Mouse (Mus musculus) CH12.LX (cell line): Measurements from ENCODE around the gene Mcur1.

Source experiments
- BHLHE40 ChIP-seq: IDR thresholded peaks from 2 replicates; pipeline ENCODE4 v1.6.1; 2011; ENCODE audit warnings: mild to moderate bottlenecking, low read depth, low read length, improper control_type of control experiment
- CTCF ChIP-seq, 2 experiments: IDR thresholded peaks in 1 of 2; conservative IDR thresholded peaks in 1 of 2; 2 replicates each; pipeline ENCODE4 v1.5.1; 2011 to 2012; ENCODE audit warnings: low read depth in 2 of 2, low read length in 2 of 2, improper control_type of control experiment in 1 of 2, inconsistent platforms in 1 of 2, mild to moderate bottlenecking in 1 of 2, moderate library complexity in 1 of 2
- E2F4 ChIP-seq: IDR thresholded peaks from 2 replicates; pipeline ENCODE4 v1.6.1; 2011; ENCODE audit warnings: low read depth, low read length, improper control_type of control experiment; ENCODE audit not compliant: insufficient replicate concordance
- GABPA ChIP-seq: IDR thresholded peaks from 2 replicates; pipeline ENCODE4 v1.6.1; 2012; ENCODE audit warnings: low read depth, low read length, improper control_type of control experiment, inconsistent platforms; ENCODE audit not compliant: insufficient replicate concordance
- KAT2A ChIP-seq: IDR thresholded peaks from 2 replicates; pipeline ENCODE4 v1.6.1; 2012; ENCODE audit warnings: low read length, improper control_type of control experiment, inconsistent platforms; ENCODE audit not compliant: insufficient replicate concordance
- NRF1 ChIP-seq: IDR thresholded peaks from 2 replicates; pipeline ENCODE4 v1.6.1; 2014; ENCODE audit warnings: low read depth, mild to moderate bottlenecking, inconsistent platforms, low read length, improper control_type of control experiment, moderate library complexity
- POLR2A ChIP-seq: IDR thresholded peaks from 2 replicates; pipeline ENCODE4 v1.6.1; 2011; ENCODE audit warnings: low read depth, mild to moderate bottlenecking, improper control_type of control experiment, low read length
- RCOR1 ChIP-seq: conservative IDR thresholded peaks from 2 replicates; pipeline ENCODE4 v1.6.1; 2012; ENCODE audit warnings: low read depth, mild to moderate bottlenecking, inconsistent platforms, low read length, improper control_type of control experiment
- TBP ChIP-seq: conservative IDR thresholded peaks from 2 replicates; pipeline ENCODE4 v1.6.1; 2011; ENCODE audit warnings: low read depth, low read length, improper control_type of control experiment
- USF1 ChIP-seq: IDR thresholded peaks from 2 replicates; pipeline ENCODE4 v1.6.1; 2014; ENCODE audit warnings: low read depth, mild to moderate bottlenecking, inconsistent platforms, low read length, improper control_type of control experiment
- USF2 ChIP-seq: conservative IDR thresholded peaks from 2 replicates; pipeline ENCODE4 v1.6.1; 2011; ENCODE audit warnings: low read depth, low read length, improper control_type of control experiment

DNA sequence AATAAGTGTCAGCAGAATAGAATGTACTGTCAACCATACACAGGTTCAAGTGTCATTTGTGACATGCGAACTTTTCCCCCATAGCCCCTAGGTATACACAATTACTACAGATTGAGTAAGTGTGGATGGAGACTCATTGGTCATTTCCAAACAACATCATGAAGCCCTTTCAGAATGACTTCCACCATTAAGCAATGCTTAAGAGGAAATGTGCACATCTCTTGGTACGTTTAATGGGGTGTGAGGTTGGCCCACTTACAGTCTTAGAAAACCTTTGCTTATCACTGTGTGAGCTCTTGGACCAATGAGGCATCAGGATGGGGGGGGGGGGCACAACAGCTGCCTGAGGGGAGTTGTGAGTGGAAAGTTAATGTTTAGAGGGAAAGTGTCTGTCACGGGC lies 54.2 kb downstream of the Mcur1 start:
- no peak for TF ChIP-seq RCOR1
- no peak for TF ChIP-seq BHLHE40
- TF ChIP-seq CTCF (conservative IDR thresholded peaks at IDR 0.05 in 1 of 2, IDR thresholded peaks at IDR 0.05 in 1 of 2; ENCODE audit: low read depth in 2 of 2, low read length in 2 of 2), result no peak
- TF ChIP-seq USF1, result no peak
- TF ChIP-seq POLR2A, result no peak
- no peak for TF ChIP-seq E2F4
- TF ChIP-seq USF2, result no peak
- no peak for TF ChIP-seq NRF1
- TF ChIP-seq KAT2A, result no peak
- no peak for TF ChIP-seq GABPA
- TF ChIP-seq TBP, result no peak
